Comparison of ENCODE assay signal across 33 mouse cellular contexts in the genomic region with DNA sequence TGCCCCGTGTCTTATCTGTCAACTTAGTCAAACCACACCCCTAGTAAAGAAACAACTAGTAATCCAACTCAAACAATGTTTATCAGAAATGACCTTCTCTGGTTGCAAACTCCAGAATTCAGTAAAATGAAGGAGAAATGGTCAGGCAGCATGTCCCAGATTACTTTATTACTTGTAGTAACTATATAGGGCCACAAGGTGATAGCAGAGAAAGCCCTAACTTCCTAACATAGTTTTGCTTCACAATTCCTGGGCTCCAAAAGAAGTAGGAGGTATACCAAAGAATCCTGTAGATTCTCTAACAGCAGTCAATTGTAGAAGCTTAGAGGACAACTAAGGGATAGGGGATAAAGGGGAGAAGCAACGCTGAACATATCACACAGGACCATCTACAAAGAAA. TPM values are rescaled to one million over a fixed set of nuclear protein-coding genes. Genes with fewer than 3 reads are reported as not detected.
DNase-seq lines count a peak whose midpoint lies in the region; ATAC-seq and TF ChIP-seq lines count a peak whose summit lies in the region.
"Had no signal": no experiment of that assay in that cellular context is flagged by ENCODE, and none has a peak within 500 bp of the region (broad histone marks: within the 10 kb centered on the region; RNA-seq: fewer than 3 reads in every experiment).

No protein-coding gene starts in this region.

- 71% methylated on average over 2 of the region's 2 CpGs for WGBS in kidney, postnatal 0 days
- 53% methylated on average over 2 of the region's 2 CpGs for WGBS in lung, embryonic 14.5 days

- ATAC-seq in kidney, postnatal 0 days (replicated peaks; ENCODE audit: low FRiP score, low read depth) = no peak
- no peak for ATAC-seq in lung, embryonic 14.5 days (ENCODE audit: insufficient read depth)
- ATAC-seq in Patski = no peak

- no peaks in the 10 kb centered on the region for H3K9me3 ChIP-seq in kidney, postnatal 0 days (replicated peaks; ENCODE audit: low read length)
- no peaks in the 10 kb centered on the region for H3K9me3 ChIP-seq in lung, embryonic 14.5 days (ENCODE audit: low read depth, low read length)
- H3K9me3 ChIP-seq: embryonic facial prominence, embryonic 13.5 days; forebrain, embryonic 10.5 days; G1E; heart, embryonic 15.5 days; kidney, embryonic 15.5 days; midbrain, embryonic 12.5 days; neural tube, embryonic 15.5 days; stomach, embryonic 15.5 days had no signal

- in situ Hi-C loops in Patski (cut with MboI; ENCODE audit: low pct_unique_long_range_greater_than_20kb) = no loop called here

- H3K36me3 ChIP-seq in kidney, postnatal 0 days (ENCODE audit: insufficient read depth, low read length) = no peaks in the 10 kb centered on the region
- H3K36me3 ChIP-seq in lung, embryonic 14.5 days (ENCODE audit: insufficient read depth) = no peaks in the 10 kb centered on the region
- H3K36me3 ChIP-seq: embryonic facial prominence, embryonic 13.5 days; forebrain, embryonic 10.5 days; G1E; heart, embryonic 15.5 days; kidney, embryonic 15.5 days; midbrain, embryonic 12.5 days; neural tube, embryonic 15.5 days; stomach, embryonic 15.5 days had no signal

- no peak overlapping the region for H3K4me3 ChIP-seq in kidney, postnatal 0 days (replicated peaks; ENCODE audit: low read depth, low read length)
- H3K4me3 ChIP-seq in lung, embryonic 14.5 days (ENCODE audit: low read depth, low read length) = no peak overlapping the region
- H3K4me3 ChIP-seq: embryonic facial prominence, embryonic 13.5 days; forebrain, embryonic 10.5 days; heart, embryonic 15.5 days; kidney, embryonic 15.5 days; midbrain, embryonic 12.5 days; neural tube, embryonic 15.5 days; stomach, embryonic 15.5 days had no signal

- peak; percentile 56 for TF ChIP-seq CTCF in kidney, postnatal 0 days (IDR thresholded peaks at IDR 0.05; ENCODE audit: low read depth)
- TF ChIP-seq CTCF in lung, embryonic 14.5 days (IDR thresholded peaks at IDR 0.05; ENCODE audit: low read depth) = peak; percentile 27; the same call in 1 of the 2 replicates
- TF ChIP-seq CTCF in Patski (IDR thresholded peaks at IDR 0.05) = peak; percentile 34

- H3K4me1 ChIP-seq in kidney, postnatal 0 days (replicated peaks; ENCODE audit: insufficient read depth, low read length) = no peaks in the 10 kb centered on the region
- no peaks in the 10 kb centered on the region for H3K4me1 ChIP-seq in lung, embryonic 14.5 days (ENCODE audit: insufficient read depth)
- H3K4me1 ChIP-seq: heart, embryonic 15.5 days; kidney, embryonic 15.5 days; midbrain, embryonic 12.5 days; neural tube, embryonic 15.5 days; stomach, embryonic 15.5 days had no signal

- H3K4me2 ChIP-seq in kidney, postnatal 0 days (ENCODE audit: low read length) = no peak overlapping the region
- H3K4me2 ChIP-seq in lung, embryonic 14.5 days = no peak overlapping the region
- H3K4me2 ChIP-seq: embryonic facial prominence, embryonic 13.5 days; heart, embryonic 15.5 days; kidney, embryonic 15.5 days; midbrain, embryonic 12.5 days; neural tube, embryonic 15.5 days; stomach, embryonic 15.5 days had no signal

- no peak overlapping the region for H3K9ac ChIP-seq in kidney, postnatal 0 days (ENCODE audit: low read depth, low read length)
- H3K9ac ChIP-seq in lung, embryonic 14.5 days = no peak overlapping the region
- H3K9ac ChIP-seq: embryonic facial prominence, embryonic 13.5 days; heart, embryonic 15.5 days; kidney, embryonic 15.5 days; midbrain, embryonic 12.5 days; neural tube, embryonic 15.5 days; stomach, embryonic 15.5 days had no signal

- CTCF ChIA-PET in Patski (lab: Charles Lee) = no interaction called here

- peak; percentile 27 for DNase-seq in kidney, postnatal 0 days (ENCODE audit: low spot score)
- no peak for DNase-seq in kidney, adult 11 months
- no peak for DNase-seq in lung, embryonic 14.5 days
- no peak for DNase-seq in lung, postnatal 25 days (ENCODE audit: low spot score)
- peak; percentile 4 for DNase-seq in 416B (ENCODE audit: low read depth)
- no peak for DNase-seq in Patski (ENCODE audit: low read depth, low spot score)
- no peak for DNase-seq in spleen, postnatal 10 days (ENCODE audit: low spot score in 2 of 2)
- DNase-seq: adrenal gland, postnatal 14 days; cerebellum, adult 11 months; cerebellum, adult 9-11 months; gastrocnemius, postnatal 14 days; kidney, adult 18-20 months; kidney, postnatal 36 days; layer of hippocampus, postnatal 36 days; lung, adult 18-20 months; lung, postnatal 36 days; retina, postnatal 1 day; right cerebral cortex, postnatal 14 days; thymus, postnatal 14 days had no signal

- H3K27me3 ChIP-seq in kidney, postnatal 0 days (ENCODE audit: insufficient read depth, low read length) = no peaks in the 10 kb centered on the region
- no peaks in the 10 kb centered on the region for H3K27me3 ChIP-seq in lung, embryonic 14.5 days (ENCODE audit: insufficient read depth, low read length)
- H3K27me3 ChIP-seq in Patski = no peaks in the 10 kb centered on the region
- H3K27me3 ChIP-seq: CH12.LX; embryonic facial prominence, embryonic 13.5 days; heart, embryonic 15.5 days; kidney, embryonic 15.5 days; midbrain, embryonic 12.5 days; neural tube, embryonic 15.5 days; stomach, embryonic 15.5 days had no signal

- POLR2A ChIA-PET in Patski (lab: Charles Lee) = no interaction called here

- H3K27ac ChIP-seq in kidney, postnatal 0 days = no peak overlapping the region
- no peak overlapping the region for H3K27ac ChIP-seq in lung, embryonic 14.5 days (ENCODE audit: low read depth)
- H3K27ac ChIP-seq: embryonic facial prominence, embryonic 13.5 days; forebrain, embryonic 10.5 days; heart, embryonic 15.5 days; kidney, embryonic 15.5 days; midbrain, embryonic 12.5 days; neural tube, embryonic 15.5 days; stomach, embryonic 15.5 days had no signal

RNA-seq across cellular contexts. Expression of a gene that starts 5.4 kb away (rescaled TPM):
- 5.7 and 5.8 TPM in 2 replicates for polyA plus RNA-seq in kidney, postnatal 0 days (2015; fragmentation: Nextera tagmentation; extraction: Ambion mirVana)
- polyA plus RNA-seq in lung, embryonic 14.5 days (2014; fragmentation: Nextera tagmentation; extraction: Ambion mirVana) = 1.5 and 1.6 TPM in 2 replicates
- polyA plus RNA-seq in Patski (2021) = 1.2 TPM
- polyA plus RNA-seq: G1E; heart, embryonic 15.5 days; liver, adult 2 months had no signal

RNA-seq across cellular contexts. Expression of a gene that starts 25.5 kb away (rescaled TPM):
- polyA plus RNA-seq in kidney, postnatal 0 days (2015; fragmentation: Nextera tagmentation; extraction: Ambion mirVana) = 11.8 and 11.9 TPM in 2 replicates
- 11.3 and 12.9 TPM in 2 replicates for polyA plus RNA-seq in lung, embryonic 14.5 days (2014; fragmentation: Nextera tagmentation; extraction: Ambion mirVana)
- polyA plus RNA-seq in Patski (2021) = 35.5 TPM

RNA-seq across cellular contexts. Expression of a gene that starts 49.8 kb away (rescaled TPM):
- polyA plus RNA-seq in kidney, postnatal 0 days (2015; fragmentation: Nextera tagmentation; extraction: Ambion mirVana) = 9.4 and 10.7 TPM in 2 replicates
- polyA plus RNA-seq in lung, embryonic 14.5 days (2014; fragmentation: Nextera tagmentation; extraction: Ambion mirVana) = not detected in 2 replicates
- polyA plus RNA-seq in Patski (2021) = not detected
- polyA plus RNA-seq: C2C12; embryonic facial prominence, embryonic 13.5 days; forebrain, embryonic 10.5 days; G1E; heart, embryonic 15.5 days; hindbrain, embryonic 11.5 days; limb, embryonic 11.5 days; liver, adult 2 months; midbrain, embryonic 12.5 days; neural tube, embryonic 15.5 days; small intestine, adult 2 months had no signal

RNA-seq across cellular contexts. Expression of a gene that starts 53.4 kb away (rescaled TPM):
- polyA plus RNA-seq in kidney, postnatal 0 days (2015; fragmentation: Nextera tagmentation; extraction: Ambion mirVana) = 0.49 and 0.57 TPM in 2 replicates
- not detected in 2 replicates for polyA plus RNA-seq in lung, embryonic 14.5 days (2014; fragmentation: Nextera tagmentation; extraction: Ambion mirVana)
- not detected for polyA plus RNA-seq in Patski (2021)
- polyA plus RNA-seq: C2C12; embryonic facial prominence, embryonic 13.5 days; forebrain, embryonic 10.5 days; G1E; heart, embryonic 15.5 days; hindbrain, embryonic 11.5 days; limb, embryonic 11.5 days; liver, adult 2 months; midbrain, embryonic 12.5 days; neural tube, embryonic 15.5 days; small intestine, adult 2 months had no signal

Comparison
In these comparisons a context has a peak if more than half of its experiments do, and no peak if none do; other contexts are left out.
1. DNase-seq: peak in kidney, postnatal 0 days (single experiment) and 416B (single experiment); none in kidney, adult 11 months (single experiment), lung, embryonic 14.5 days (single experiment), lung, postnatal 25 days (single experiment), Patski (single experiment) and spleen, postnatal 10 days (0 of 2).
2. RNA of a gene that starts 49.8 kb away (polyA plus RNA-seq): 9.4 to 10.7 TPM in kidney, postnatal 0 days; not detected in lung, embryonic 14.5 days and not detected in Patski (single experiment); every median in the first group is over 10 times any median in the second.
3. Peak in every context shown above with its lines, with median percentiles within 50 percentile points of each other: CTCF ChIP-seq.